Mouse (Mus musculus) regulatory T cell (primary cell): Measurements from ENCODE around the gene Furin.

Source experiments
- in situ Hi-C: fragments of 300-600 bp; cut with MboI, MseI; formaldehyde crosslinking; loops from one replicate; pipeline ENCODE4 v1.15.1; 2025; ENCODE audit warnings: high pct_unique_total_duplicates

Furin gene

GRCm38 (mm10) chr7:80405188-80405695, at the start of gene Furin:
Furin (minus strand) TSS chr7:80405436.
- in situ Hi-C loops: no loop called here

- in situ Hi-C loops: no loop called here
Measured at GRCm38 (mm10) chr7:80454786-80455185, 49.5 kb upstream of the Furin start.

GRCm38 (mm10) chr7:80453997-80454396, 48.8 kb upstream of the Furin start:
- in situ Hi-C loops: no loop called here

GRCm38 (mm10) chr7:80453121-80453520, 47.9 kb upstream of the Furin start:
- in situ Hi-C loops: no loop called here

GRCm38 (mm10) chr7:80452241-80452640, 47.0 kb upstream of the Furin start:
- in situ Hi-C loops: no loop called here

- in situ Hi-C loops: no loop called here
Measured at GRCm38 (mm10) chr7:80451550-80452232, 46.5 kb upstream of the Furin start.

- in situ Hi-C loops: no loop called here
Measured at GRCm38 (mm10) chr7:80450354-80450753, 45.1 kb upstream of the Furin start.

- in situ Hi-C loops: no loop called here
Measured at GRCm38 (mm10) chr7:80449620-80450091, 44.4 kb upstream of the Furin start.

GRCm38 (mm10) chr7:80447336-80447735, 42.1 kb upstream of the Furin start:
- in situ Hi-C loops: no loop called here

- in situ Hi-C loops: no loop called here
Measured at GRCm38 (mm10) chr7:80446221-80446878, 41.1 kb upstream of the Furin start.

- in situ Hi-C loops: no loop called here
Measured at GRCm38 (mm10) chr7:80445492-80445891, 40.3 kb upstream of the Furin start.

GRCm38 (mm10) chr7:80444401-80445249, 39.4 kb upstream of the Furin start:
- in situ Hi-C loops: no loop called here

GRCm38 (mm10) chr7:80443124-80443523, 37.9 kb upstream of the Furin start:
- in situ Hi-C loops: no loop called here

- in situ Hi-C loops: no loop called here
Measured at GRCm38 (mm10) chr7:80441986-80442904, 37.0 kb upstream of the Furin start.

GRCm38 (mm10) chr7:80440685-80441084, 35.4 kb upstream of the Furin start:
- in situ Hi-C loops: no loop called here

- in situ Hi-C loops: no loop called here
Measured at GRCm38 (mm10) chr7:80439789-80440488, 34.7 kb upstream of the Furin start.

- in situ Hi-C loops: no loop called here
Measured at GRCm38 (mm10) chr7:80439032-80439760, 34.0 kb upstream of the Furin start.

GRCm38 (mm10) chr7:80436571-80436970, 31.3 kb upstream of the Furin start:
- in situ Hi-C loops: no loop called here

- in situ Hi-C loops: no loop called here
Measured at GRCm38 (mm10) chr7:80435594-80435993, 30.4 kb upstream of the Furin start.

GRCm38 (mm10) chr7:80429661-80430060, 24.4 kb upstream of the Furin start:
- in situ Hi-C loops: loop anchor here (5.0 kb wide), 1 partner anchor 37 kb away; no protein-coding TSS in a partner anchor
